Mouse (Mus musculus) kidney, postnatal 0 days (tissue): ENCODE results near the gene Borcs7. TPM values are rescaled to one million over a fixed set of nuclear protein-coding genes. Genes with fewer than 3 reads are reported as not detected.

Source experiments
- ATAC-seq: fragments of 200-750 bp; cut with Nextera tagmentation; replicated peaks from 2 replicates; pipeline ENCODE4 v1.8.0; 2017; ENCODE audit warnings: low read depth, moderate number of reproducible peaks, moderate TSS enrichment, moderate library complexity; ENCODE audit not compliant: low FRiP score
- DNase-seq: peaks from one replicate; pipeline ENCODE4 v3.0.0-alpha.2; 2016; ENCODE audit warnings: low spot score
- H3K27ac ChIP-seq: fragments of 300-500 bp; sonication (generic); 2 replicates; pipeline ENCODE4 v1.5.1; 2014; ENCODE audit warnings: mild to moderate bottlenecking
- H3K27me3 ChIP-seq: fragments of 300-500 bp; sonication (generic); 2 replicates; pipeline ENCODE4 v1.6.1; 2014; ENCODE audit warnings: low read length, mixed read lengths; ENCODE audit not compliant: insufficient read depth
- H3K36me3 ChIP-seq: fragments of 300-500 bp; sonication (generic); 2 replicates; pipeline ENCODE4 v1.6.1; 2014; ENCODE audit warnings: low read length, mixed read lengths; ENCODE audit not compliant: insufficient read depth
- H3K4me1 ChIP-seq: fragments of 300-500 bp; sonication (generic); replicated peaks from 2 replicates; pipeline ENCODE4 v1.6.1; 2014; ENCODE audit warnings: antibody characterized with exemption, low read length, mixed read lengths; ENCODE audit not compliant: insufficient read depth
- H3K4me2 ChIP-seq: fragments of 300-500 bp; sonication (generic); 2 replicates; pipeline ENCODE4 v1.6.1; 2014; ENCODE audit warnings: mild to moderate bottlenecking, low read length, moderate library complexity, mixed read lengths
- H3K4me3 ChIP-seq: fragments of 300-500 bp; sonication (generic); replicated peaks from 2 replicates; pipeline ENCODE4 v1.5.1; 2014; ENCODE audit warnings: low read depth, low read length
- H3K9ac ChIP-seq: fragments of 300-500 bp; sonication (generic); 2 replicates; pipeline ENCODE4 v1.6.1; 2014; ENCODE audit warnings: low read depth, low read length
- H3K9me3 ChIP-seq: fragments of 300-500 bp; sonication (generic); replicated peaks from 2 replicates; pipeline ENCODE4 v1.6.1; 2016; ENCODE audit warnings: low read length, inconsistent platforms, mixed read lengths
- CTCF ChIP-seq: IDR thresholded peaks from 2 replicates; pipeline ENCODE4 v1.5.1; 2016; ENCODE audit warnings: antibody characterized with exemption, low read depth, mild to moderate bottlenecking, moderate library complexity
- WGBS: fragments of 180-500 bp; shearing (Covaris S2); extraction: QIAGEN DNeasy Blood & Tissue Kit; methylation state at CpG from one replicate; pipeline ENCODE4 v1.1.7; 2014; 5-methylcytosine and 5-hydroxymethylcytosine counted together
- polyA plus RNA-seq: library from polyadenylated mRNA; unstranded; fragments of >200 nt; fragmentation: Nextera tagmentation; extraction: Ambion mirVana; gene quantifications from 2 replicates; pipeline ENCODE4 v1.2.1, GENCODE M21; 2015

Borcs7 gene
- polyA plus RNA-seq, 1 experiment from 2014 or later: 21.3 TPM

DNA sequence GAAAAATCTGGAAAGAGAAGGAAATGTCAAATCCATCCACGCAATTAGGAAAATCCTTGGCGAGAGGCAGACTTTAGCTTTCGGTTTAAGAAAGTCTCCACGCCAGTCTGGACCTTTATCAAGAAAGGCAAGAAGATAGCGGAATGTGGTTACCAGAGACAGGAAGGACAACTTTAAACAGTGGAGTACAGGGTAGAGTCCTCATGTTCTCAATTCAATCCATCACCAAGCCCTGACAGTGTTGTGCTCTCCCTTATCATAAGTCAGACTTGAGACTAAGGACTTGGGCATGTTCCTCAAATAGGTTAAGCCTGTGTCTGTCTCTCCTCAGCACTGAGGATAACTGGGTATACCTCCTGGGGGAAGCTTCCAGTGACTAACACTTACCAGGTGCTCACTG lies 19.9 kb upstream of the Borcs7 start:
- Histone ChIP-seq H3K9me3 (no peaks in the 10 kb centered on the region), H3K36me3 (no peaks in the 10 kb centered on the region), H3K4me3 (no peak overlapping the region), H3K27me3 (no peaks in the 10 kb centered on the region), H3K4me2 (no peak overlapping the region), H3K4me1 (no peaks in the 10 kb centered on the region), H3K27ac (no peak overlapping the region), H3K9ac (no peak overlapping the region)
- 86% methylated on average over 5 of the region's 5 CpGs for WGBS
- DNase-seq (no peak), ATAC-seq (no peak)
- no peak for TF ChIP-seq CTCF

DNA sequence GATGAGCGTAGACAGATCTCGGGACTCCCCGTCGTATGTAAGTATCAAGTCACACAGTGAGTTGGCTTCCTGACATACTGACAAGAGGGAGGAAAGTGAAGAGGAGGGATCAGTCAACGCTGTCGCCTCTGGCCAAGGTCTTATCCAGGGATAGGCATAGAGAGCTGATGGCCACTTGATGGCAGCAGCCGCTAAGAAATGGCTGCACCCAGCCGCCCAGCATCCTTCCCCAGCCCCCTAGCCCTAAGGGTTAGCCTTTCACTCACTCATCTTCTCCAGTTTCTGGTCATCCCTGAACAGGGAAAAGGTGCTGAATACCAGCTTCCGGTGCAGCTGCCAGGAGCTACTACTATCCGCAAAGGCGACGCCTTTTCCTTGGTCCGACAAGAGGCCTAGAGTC lies 19.0 kb upstream of the Borcs7 start:
- 23% methylated on average over 13 of the region's 13 CpGs for WGBS
- peak; percentile 66; the same call in 1 of the 2 replicates for ATAC-seq

GRCm38 (mm10) chr19:46672766-46673418 lies 16.8 kb upstream of the Borcs7 start, which contains the start of gene Cyp17a1:
Gene Cyp17a1, minus strand, starts transcription at chr19:46673172.
- TF ChIP-seq CTCF: no peak
- H3K9ac ChIP-seq: no peak within 1 kb of the TSS
- H3K27me3 ChIP-seq: no peaks in the 10 kb centered on the region
- WGBS: 35% methylated on average over 5 of the region's 5 CpGs
- H3K9me3 ChIP-seq: no peaks in the 10 kb centered on the region
- no peaks in the 10 kb centered on the region for H3K4me1 ChIP-seq
- DNase-seq (no peak), ATAC-seq (no peak)
- no peak within 1 kb of the TSS for H3K27ac ChIP-seq
- H3K4me3 ChIP-seq: no peak within 1 kb of the TSS
- H3K36me3 ChIP-seq: no peaks in the 10 kb centered on the region
- H3K4me2 ChIP-seq: no peak within 1 kb of the TSS

More for the DNA sequence above, 19.0 kb upstream of the Borcs7 start:
- Histone ChIP-seq H3K4me1 (no peaks in the 10 kb centered on the region), H3K4me2 (no peak overlapping the region), H3K4me3 (no peak overlapping the region), H3K9ac (no peak overlapping the region), H3K27me3 (no peaks in the 10 kb centered on the region), H3K9me3 (no peaks in the 10 kb centered on the region), H3K27ac (no peak overlapping the region), H3K36me3 (no peaks in the 10 kb centered on the region)
- DNase-seq: peak; percentile 80
- peak; percentile 89 for TF ChIP-seq CTCF

DNA sequence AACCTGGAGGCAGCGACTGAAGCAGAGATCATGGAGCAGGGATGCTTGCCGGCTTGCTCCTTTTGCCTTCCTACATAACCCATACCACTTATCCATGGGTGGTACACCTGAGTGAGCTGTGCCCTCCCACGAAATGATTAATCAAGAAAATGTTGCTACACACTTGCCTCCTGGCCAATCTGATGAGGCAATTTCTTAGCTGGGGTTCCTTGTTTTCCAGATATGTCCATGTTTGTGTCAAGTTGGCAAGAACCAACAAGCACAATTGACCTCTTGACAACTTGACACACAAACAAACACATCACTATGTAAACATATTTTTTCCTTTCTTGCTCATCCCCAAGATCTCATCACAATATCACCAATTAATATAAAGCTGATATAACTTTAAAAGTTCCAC lies 14.1 kb upstream of the Borcs7 start:
- DNase-seq: no peak
- ATAC-seq: no peak

GRCm38 (mm10) chr19:46679720-46680383 lies 9.9 kb upstream of the Borcs7 start:
- Histone ChIP-seq H3K4me1 (no peaks in the 10 kb centered on the region), H3K36me3 (no peaks in the 10 kb centered on the region), H3K9me3 (no peaks in the 10 kb centered on the region), H3K9ac (no peak overlapping the region), H3K27me3 (no peaks in the 10 kb centered on the region), H3K4me2 (no peak overlapping the region), H3K27ac (no peak overlapping the region), H3K4me3 (no peak overlapping the region)
- 61% methylated on average over 12 of the region's 12 CpGs for WGBS
- DNase-seq: no peak
- ATAC-seq: no peak
- TF ChIP-seq CTCF: no peak

More for the DNA sequence above, 14.1 kb upstream of the Borcs7 start:
- TF ChIP-seq CTCF: no peak
- no peak overlapping the region for H3K27ac ChIP-seq
- no peaks in the 10 kb centered on the region for H3K27me3 ChIP-seq
- H3K9me3 ChIP-seq: no peaks in the 10 kb centered on the region
- H3K36me3 ChIP-seq: no peaks in the 10 kb centered on the region
- no peak overlapping the region for H3K4me3 ChIP-seq
- H3K4me1 ChIP-seq: no peaks in the 10 kb centered on the region
- no peak overlapping the region for H3K9ac ChIP-seq
- no peak overlapping the region for H3K4me2 ChIP-seq
- WGBS: 58% methylated on average over 3 of the region's 3 CpGs

GRCm38 (mm10) chr19:46690387-46690786 lies 681 bp downstream of the Borcs7 start:
- no peak for TF ChIP-seq CTCF
- peak overlapping the region; percentile 90 for H3K9ac ChIP-seq
- no peaks in the 10 kb centered on the region for H3K9me3 ChIP-seq
- no peak overlapping the region for H3K27ac ChIP-seq
- ATAC-seq: no peak
- H3K4me1 ChIP-seq: peaks cover 6% of the 10 kb centered on the region; the same call in 1 of the 2 replicates
- 78% methylated on average over 11 of the region's 11 CpGs for WGBS
- peak overlapping the region; percentile 63 for H3K4me2 ChIP-seq
- no peak for DNase-seq
- H3K36me3 ChIP-seq: no peaks in the 10 kb centered on the region
- H3K27me3 ChIP-seq: no peaks in the 10 kb centered on the region
- peak overlapping the region; percentile 75 for H3K4me3 ChIP-seq
